ENCODE assay signal across 9 mouse cellular contexts in genomic region chr16:12154476-12154875, GRCm38 (mm10).
A peak's percentile ranks its signal among the peaks of the same experiment; 100 is the strongest.
DNase-seq lines count a peak whose midpoint lies in the region; ATAC-seq lines count a peak whose summit lies in the region.
"Had no signal": no experiment of that assay in that cellular context is flagged by ENCODE, and none has a peak within 500 bp of the region (broad histone marks: within the 10 kb centered on the region; RNA-seq: fewer than 3 reads in every experiment).

No protein-coding gene starts in this region.

- WGBS in heart, embryonic 10.5 days = 75% methylated on average over 2 of the region's 2 CpGs
- 90% methylated on average over 2 of the region's 2 CpGs for WGBS in liver, embryonic 11.5 days

- no peak overlapping the region for H3K4me2 ChIP-seq in liver, embryonic 11.5 days

- H3K36me3 ChIP-seq in heart, embryonic 10.5 days = no peaks in the 10 kb centered on the region
- no peaks in the 10 kb centered on the region for H3K36me3 ChIP-seq in liver, embryonic 11.5 days (ENCODE audit: control insufficient read depth, insufficient read depth, low read length)

- no peak for ATAC-seq in liver, embryonic 11.5 days (replicated peaks; ENCODE audit: low FRiP score)

- H3K4me3 ChIP-seq in heart, embryonic 10.5 days = no peak overlapping the region
- no peak overlapping the region for H3K4me3 ChIP-seq in liver, embryonic 11.5 days (ENCODE audit: low read depth, low read length)

- no peaks in the 10 kb centered on the region for H3K27me3 ChIP-seq in heart, embryonic 10.5 days (ENCODE audit: insufficient read depth, poor library complexity, severe bottlenecking)
- no peaks in the 10 kb centered on the region for H3K27me3 ChIP-seq in liver, embryonic 11.5 days (replicated peaks; ENCODE audit: control insufficient read depth, insufficient read depth, low read length)

- no peaks in the 10 kb centered on the region for H3K9me3 ChIP-seq in heart, embryonic 10.5 days
- no peaks in the 10 kb centered on the region for H3K9me3 ChIP-seq in liver, embryonic 11.5 days (ENCODE audit: control insufficient read depth, low read length)

- no peak overlapping the region for H3K27ac ChIP-seq in heart, embryonic 10.5 days
- no peak overlapping the region for H3K27ac ChIP-seq in liver, embryonic 11.5 days (ENCODE audit: low read depth, low read length)

- no peaks in the 10 kb centered on the region for H3K4me1 ChIP-seq in heart, embryonic 10.5 days
- H3K4me1 ChIP-seq in liver, embryonic 11.5 days (replicated peaks; ENCODE audit: control insufficient read depth, insufficient read depth, low read length) = no peaks in the 10 kb centered on the region

- no peak overlapping the region for H3K9ac ChIP-seq in liver, embryonic 11.5 days (ENCODE audit: low read depth, low read length)

- DNase-seq in heart, adult 9 months (ENCODE audit: low spot score in 2 of 2) = peak; percentile 2 to 4
- DNase-seq in heart, embryonic 10.5 days (ENCODE audit: low spot score) = no peak
- DNase-seq in brain, adult 2 months (ENCODE audit: low read depth, low spot score) = peak; percentile 47
- DNase-seq in cerebellum, postnatal 25 days = peak; percentile 19 to 48
- DNase-seq in left cerebral cortex, adult 18-20 months (ENCODE audit: low spot score in 2 of 2) = peak; percentile 13 to 29
- no peak for DNase-seq in urinary bladder, adult 2 months (ENCODE audit: low spot score)
- no peak for DNase-seq in urinary bladder, postnatal 36 days (ENCODE audit: low spot score in 2 of 2)
- no peak for DNase-seq in liver, embryonic 11.5 days (ENCODE audit: low spot score)
- DNase-seq: lung, postnatal 36 days had no signal

Comparison
In these comparisons a context has a peak if more than half of its experiments do, and no peak if none do; other contexts are left out.
1. DNase-seq: peak in heart, adult 9 months (2 of 2), brain, adult 2 months (single experiment), cerebellum, postnatal 25 days (2 of 2) and left cerebral cortex, adult 18-20 months (2 of 2); none in heart, embryonic 10.5 days (single experiment), urinary bladder, adult 2 months (single experiment), urinary bladder, postnatal 36 days (0 of 2) and liver, embryonic 11.5 days (single experiment).